Mouse (Mus musculus): ENCODE measurements around the gene Specc1. TPM values are rescaled to one million over a fixed set of nuclear protein-coding genes. Genes with fewer than 3 reads are reported as not detected.

Gene Specc1
- total and polyA plus RNA-seq, 3 experiments: 7.3 to 18.6 (median 15.5) TPM

DNA sequence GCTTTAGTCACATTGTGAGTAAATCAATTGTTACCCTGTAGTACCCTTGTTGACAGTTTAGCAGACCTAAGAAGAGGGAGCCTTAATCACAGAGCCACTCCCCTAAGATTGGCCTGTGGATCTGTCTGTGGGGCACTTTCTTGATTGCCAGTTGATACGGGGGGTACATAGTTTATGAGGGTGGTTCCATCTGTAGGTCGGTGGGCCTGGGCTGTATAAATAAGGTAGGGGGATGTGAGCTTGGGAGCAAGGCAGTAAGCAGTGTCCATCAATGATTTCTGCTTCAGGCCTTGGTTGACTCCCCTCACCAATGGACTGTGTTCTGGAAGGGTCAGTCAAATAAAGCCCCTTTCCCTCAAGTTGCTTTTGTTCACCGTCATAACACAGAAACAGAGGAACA lies 115.8 kb downstream of the Specc1 start:
- Histone ChIP-seq H3K9me3 (replicated peaks; ENCODE audit: low read length) (no peaks in the 10 kb centered on the region), H3K4me2 (ENCODE audit: insufficient read depth, low read depth, poor library complexity, severe bottlenecking) (no peak overlapping the region), H3K79me2 (replicated peaks; ENCODE audit: control insufficient read depth, extremely low read depth, insufficient read depth, poor library complexity, severe bottlenecking) (no peaks in the 10 kb centered on the region), H3K27ac (ENCODE audit: insufficient read depth, low read depth) (no peak overlapping the region), H3K4me1 (ENCODE audit: control insufficient read depth in 1 of 2, insufficient read depth in 2 of 2) (peaks cover 0 to 7% of the 10 kb centered on the region in 2 experiments; a peak in 2 of 4 replicates), H3K36me3 (replicated peaks in 1 of 2; ENCODE audit: control insufficient read depth in 1 of 2, insufficient read depth in 1 of 2, low read length in 1 of 2) (no peaks in the 10 kb centered on the region), H3K9ac (ENCODE audit: insufficient read depth, low read depth) (no peak overlapping the region), H3K4me3 (replicated peaks in 1 of 3; ENCODE audit: low read depth in 2 of 3, low read length in 2 of 3, poor library complexity in 1 of 3) (no peak overlapping the region), H3K27me3 (replicated peaks) (no peaks in the 10 kb centered on the region)
- no peak for DNase-seq (ENCODE audit: extremely low read depth)
- in situ Hi-C loops (cut with MboI; ENCODE audit: low pct_ligation_motif_present, low pct_unique_long_range_greater_than_20kb, low sequenced_read_pairs): no loop called here
- TF ChIP-seq RAD21 (IDR thresholded peaks at IDR 0.05; ENCODE audit: low read depth, low read length) (no peak), HCFC1 (IDR thresholded peaks at IDR 0.05; ENCODE audit: low read depth, low read length) (no peak), NRF1 (IDR thresholded peaks at IDR 0.05; ENCODE audit: low read depth, low read length) (no peak), ZC3H11A (IDR thresholded peaks at IDR 0.05; ENCODE audit: low read depth, low read length) (no peak), MXI1 (IDR thresholded peaks at IDR 0.05; ENCODE audit: low read depth, low read length) (no peak), MYC (IDR thresholded peaks at IDR 0.05; ENCODE audit: low read depth, low read length) (no peak), MEF2A (IDR thresholded peaks at IDR 0.05; ENCODE audit: borderline replicate concordance, low read depth, low read length) (no peak), POLR2A (IDR thresholded peaks at IDR 0.05; ENCODE audit: low read depth, low read length) (no peak), ETS1 (conservative IDR thresholded peaks at IDR 0.05; ENCODE audit: low read depth, low read length) (no peak), MAFK (IDR thresholded peaks at IDR 0.05; ENCODE audit: insufficient replicate concordance, low read length) (no peak), USF1 (IDR thresholded peaks at IDR 0.05; ENCODE audit: low read depth, low read length) (no peak), SIN3A (IDR thresholded peaks at IDR 0.05; ENCODE audit: low read length) (no peak), ELF1 (IDR thresholded peaks at IDR 0.05; ENCODE audit: low read depth, low read length) (no peak), POLR2AphosphoS2 (IDR thresholded peaks at IDR 0.05; ENCODE audit: low read depth, low read length) (no peak), E2F4 (IDR thresholded peaks at IDR 0.05; ENCODE audit: insufficient replicate concordance, low read depth, low read length) (no peak), GABPA (IDR thresholded peaks at IDR 0.05; ENCODE audit: insufficient replicate concordance, low read depth, low read length) (no peak), ZNF384 (IDR thresholded peaks at IDR 0.05; ENCODE audit: low read depth, low read length) (no peak), JUND (conservative IDR thresholded peaks at IDR 0.05; ENCODE audit: low read depth, low read length) (no peak)
- dilution Hi-C loops (cut with MboI; ENCODE audit: extremely low pct_ligation_motif_present, extremely low pct_unique_long_range_greater_than_20kb, low sequenced_read_pairs): no loop called here

- H3K36me3 ChIP-seq (replicated peaks in 1 of 2; ENCODE audit: control insufficient read depth in 1 of 2, insufficient read depth in 1 of 2, low read length in 1 of 2): no peaks in the 10 kb centered on the region
- dilution Hi-C loops (cut with MboI; ENCODE audit: extremely low pct_ligation_motif_present, extremely low pct_unique_long_range_greater_than_20kb, low sequenced_read_pairs) (no loop called here), in situ Hi-C loops (cut with MboI; ENCODE audit: low pct_ligation_motif_present, low pct_unique_long_range_greater_than_20kb, low sequenced_read_pairs) (no loop called here)
- H3K4me2 ChIP-seq (ENCODE audit: insufficient read depth, low read depth, poor library complexity, severe bottlenecking): no peak overlapping the region
- H3K9ac ChIP-seq (ENCODE audit: insufficient read depth, low read depth): no peak overlapping the region
- TF ChIP-seq POLR2A (IDR thresholded peaks at IDR 0.05; ENCODE audit: low read depth, low read length) (no peak), ZNF384 (IDR thresholded peaks at IDR 0.05; ENCODE audit: low read depth, low read length) (no peak), RAD21 (IDR thresholded peaks at IDR 0.05; ENCODE audit: low read depth, low read length) (no peak), USF1 (IDR thresholded peaks at IDR 0.05; ENCODE audit: low read depth, low read length) (no peak), JUN (IDR thresholded peaks at IDR 0.05; ENCODE audit: insufficient read depth, low read depth, low read length) (no peak), ZKSCAN1 (IDR thresholded peaks at IDR 0.05; ENCODE audit: borderline replicate concordance, low read depth, low read length) (no peak), ELF1 (IDR thresholded peaks at IDR 0.05; ENCODE audit: low read depth, low read length) (no peak), CHD1 (IDR thresholded peaks at IDR 0.05; ENCODE audit: low read depth, low read length) (no peak), NELFE (IDR thresholded peaks at IDR 0.05; ENCODE audit: low read depth, low read length) (no peak), NRF1 (IDR thresholded peaks at IDR 0.05; ENCODE audit: low read depth, low read length) (no peak), MAFK (IDR thresholded peaks at IDR 0.05; ENCODE audit: insufficient replicate concordance, low read length) (no peak), JUND (conservative IDR thresholded peaks at IDR 0.05; ENCODE audit: low read depth, low read length) (no peak), CTCF (conservative IDR thresholded peaks at IDR 0.05 in 1 of 2, IDR thresholded peaks at IDR 0.05 in 1 of 2; ENCODE audit: low read depth in 2 of 2, low read length in 2 of 2) (no peak), HCFC1 (IDR thresholded peaks at IDR 0.05; ENCODE audit: low read depth, low read length) (no peak)
- H3K4me3 ChIP-seq (replicated peaks in 1 of 3; ENCODE audit: low read depth in 2 of 3, low read length in 2 of 3, poor library complexity in 1 of 3): no peak overlapping the region
- H3K4me1 ChIP-seq (ENCODE audit: control insufficient read depth in 1 of 2, insufficient read depth in 2 of 2): peaks cover 3 to 16% of the 10 kb centered on the region in 2 experiments
- DNase-seq (ENCODE audit: extremely low read depth): no peak
- no peaks in the 10 kb centered on the region for H3K27me3 ChIP-seq (replicated peaks)
- H3K9me3 ChIP-seq (replicated peaks; ENCODE audit: low read length): no peaks in the 10 kb centered on the region
- H3K27ac ChIP-seq (ENCODE audit: insufficient read depth, low read depth): no peak overlapping the region
- H3K79me2 ChIP-seq (replicated peaks; ENCODE audit: control insufficient read depth, extremely low read depth, insufficient read depth, poor library complexity, severe bottlenecking): no peaks in the 10 kb centered on the region
Measured at GRCm38 (mm10) chr11:62073575-62074140, 117.1 kb downstream of the Specc1 start.

Measured in CH12.LX (cell line).